Mouse (Mus musculus) small intestine, adult 2 months (tissue): Measurements from ENCODE around the gene Ubtf.

Experiments
- CTCF ChIP-seq: fragments of 200-500 bp; IDR thresholded peaks from 2 replicates; pipeline ENCODE4 v1.5.1; 2012; ENCODE audit warnings: low read depth, mild to moderate bottlenecking, control low read depth, inconsistent platforms, low read length, moderate library complexity, mixed read lengths; ENCODE audit not compliant: insufficient replicate concordance, insufficient read length; ENCODE audit errors: extremely low read depth
- POLR2A ChIP-seq: fragments of 200-500 bp; IDR thresholded peaks from 2 replicates; pipeline ENCODE4 v1.6.1; 2012; ENCODE audit warnings: low read depth, mild to moderate bottlenecking, control low read depth, inconsistent platforms, low read length, moderate library complexity

GRCm38 (mm10) chr11:102348771-102349170, 29.2 kb upstream of the Ubtf start:
- no peak for TF ChIP-seq CTCF
- no peak for TF ChIP-seq POLR2A
